Mouse (Mus musculus): ENCODE data around the gene Tmem44. TPM values are rescaled to one million over a fixed set of nuclear protein-coding genes. Genes with fewer than 3 reads are reported as not detected.
A peak's percentile ranks its signal among the peaks of the same experiment; 100 is the strongest.
"Not testable (repeated sequence)": the region's sequence is repeated elsewhere in the genome, so short reads cannot be mapped to it uniquely, and the experiment has no call there.

The Tmem44 gene
- polyA plus RNA-seq, 1 experiment, result 1.1 TPM

- H3ac ChIP-seq (ENCODE audit: control insufficient read depth, insufficient read length, low read depth), result no peak overlapping the region
- H3K79me3 ChIP-seq (ENCODE audit: low read depth), result no peaks in the 10 kb centered on the region
- H3K36me3 ChIP-seq (ENCODE audit: control insufficient read depth, insufficient read depth), result no peaks in the 10 kb centered on the region
- TF ChIP-seq CEBPB (IDR thresholded peaks at IDR 0.05; ENCODE audit: low read depth) (peak; percentile 64), MAX (IDR thresholded peaks at IDR 0.05) (no peak)
- no peak overlapping the region for H3K4me3 ChIP-seq (ENCODE audit: insufficient read depth, poor library complexity, severe bottlenecking)
- no peaks in the 10 kb centered on the region for H3K79me2 ChIP-seq (ENCODE audit: control insufficient read depth, insufficient read depth)
- no peaks in the 10 kb centered on the region for H3K27me3 ChIP-seq (ENCODE audit: control insufficient read depth, insufficient read depth, insufficient read length)
Observed at GRCm38 (mm10) chr16:30475633-30476461, 74.8 kb downstream of the Tmem44 start.

- no peak overlapping the region for H3ac ChIP-seq (ENCODE audit: control insufficient read depth, insufficient read length, low read depth)
- no peak overlapping the region for H3K4me3 ChIP-seq (ENCODE audit: insufficient read depth, poor library complexity, severe bottlenecking)
- no peaks in the 10 kb centered on the region for H3K27me3 ChIP-seq (ENCODE audit: control insufficient read depth, insufficient read depth, insufficient read length)
- H3K79me3 ChIP-seq (ENCODE audit: low read depth), result no peaks in the 10 kb centered on the region
- H3K36me3 ChIP-seq (ENCODE audit: control insufficient read depth, insufficient read depth), result no peaks in the 10 kb centered on the region
- H3K79me2 ChIP-seq (ENCODE audit: control insufficient read depth, insufficient read depth), result no peaks in the 10 kb centered on the region
- TF ChIP-seq MYOG (IDR thresholded peaks at IDR 0.05; ENCODE audit: control insufficient read depth, extremely low read depth, insufficient read length) (no peak), MYOD1 (IDR thresholded peaks at IDR 0.05; ENCODE audit: control insufficient read depth, insufficient read length, low read depth) (no peak), USF1 (IDR thresholded peaks at IDR 0.05; ENCODE audit: low read depth) (no peak), MAX (IDR thresholded peaks at IDR 0.05) (no peak), CEBPB (IDR thresholded peaks at IDR 0.05; ENCODE audit: low read depth) (no peak), CTCF (IDR thresholded peaks at IDR 0.05; ENCODE audit: control insufficient read depth, insufficient read depth, insufficient read length) (no peak), FOSL1 (IDR thresholded peaks at IDR 0.05; ENCODE audit: insufficient read depth, low read length, poor library complexity, severe bottlenecking) (no peak)
Observed at GRCm38 (mm10) chr16:30472447-30472846, 78.2 kb downstream of the Tmem44 start.

GRCm38 (mm10) chr16:30471912-30472311 lies 78.7 kb downstream of the Tmem44 start:
- no peaks in the 10 kb centered on the region for H3K79me3 ChIP-seq (ENCODE audit: low read depth)
- no peaks in the 10 kb centered on the region for H3K27me3 ChIP-seq (ENCODE audit: control insufficient read depth, insufficient read depth, insufficient read length)
- no peak overlapping the region for H3K4me3 ChIP-seq (ENCODE audit: insufficient read depth, poor library complexity, severe bottlenecking)
- H3K79me2 ChIP-seq (ENCODE audit: control insufficient read depth, insufficient read depth), result no peaks in the 10 kb centered on the region
- no peaks in the 10 kb centered on the region for H3K36me3 ChIP-seq (ENCODE audit: control insufficient read depth, insufficient read depth)
- TF ChIP-seq FOSL1 (IDR thresholded peaks at IDR 0.05; ENCODE audit: insufficient read depth, low read length, poor library complexity, severe bottlenecking), result no peak
- TF ChIP-seq CEBPB (IDR thresholded peaks at IDR 0.05; ENCODE audit: low read depth), result no peak
- no peak for TF ChIP-seq CTCF (IDR thresholded peaks at IDR 0.05; ENCODE audit: control insufficient read depth, insufficient read depth, insufficient read length)
- no peak for TF ChIP-seq MYOG (IDR thresholded peaks at IDR 0.05; ENCODE audit: control insufficient read depth, extremely low read depth, insufficient read length)
- no peak for TF ChIP-seq MAX (IDR thresholded peaks at IDR 0.05)
- TF ChIP-seq USF1 (IDR thresholded peaks at IDR 0.05; ENCODE audit: low read depth), result no peak
- no peak for TF ChIP-seq MYOD1 (IDR thresholded peaks at IDR 0.05; ENCODE audit: control insufficient read depth, insufficient read length, low read depth)
- no peak overlapping the region for H3ac ChIP-seq (ENCODE audit: control insufficient read depth, insufficient read length, low read depth)

GRCm38 (mm10) chr16:30468944-30469343 lies 81.7 kb downstream of the Tmem44 start:
- TF ChIP-seq MYOG (IDR thresholded peaks at IDR 0.05; ENCODE audit: control insufficient read depth, extremely low read depth, insufficient read length) (no peak), USF1 (IDR thresholded peaks at IDR 0.05; ENCODE audit: low read depth) (no peak), CEBPB (IDR thresholded peaks at IDR 0.05; ENCODE audit: low read depth) (no peak), CTCF (IDR thresholded peaks at IDR 0.05; ENCODE audit: control insufficient read depth, insufficient read depth, insufficient read length) (no peak), MAX (IDR thresholded peaks at IDR 0.05) (no peak), MYOD1 (IDR thresholded peaks at IDR 0.05; ENCODE audit: control insufficient read depth, insufficient read length, low read depth) (no peak), FOSL1 (IDR thresholded peaks at IDR 0.05; ENCODE audit: insufficient read depth, low read length, poor library complexity, severe bottlenecking) (no peak)
- Histone ChIP-seq H3K79me3 (ENCODE audit: low read depth) (no peaks in the 10 kb centered on the region), H3K79me2 (ENCODE audit: control insufficient read depth, insufficient read depth) (no peaks in the 10 kb centered on the region), H3ac (ENCODE audit: control insufficient read depth, insufficient read length, low read depth) (no peak overlapping the region), H3K4me3 (ENCODE audit: insufficient read depth, poor library complexity, severe bottlenecking) (no peak overlapping the region), H3K36me3 (ENCODE audit: control insufficient read depth, insufficient read depth) (no peaks in the 10 kb centered on the region), H3K27me3 (ENCODE audit: control insufficient read depth, insufficient read depth, insufficient read length) (no peaks in the 10 kb centered on the region)

GRCm38 (mm10) chr16:30465680-30466298 lies 84.9 kb downstream of the Tmem44 start:
- TF ChIP-seq FOSL1 (IDR thresholded peaks at IDR 0.05; ENCODE audit: insufficient read depth, low read length, poor library complexity, severe bottlenecking) (no peak), MYOG (IDR thresholded peaks at IDR 0.05; ENCODE audit: control insufficient read depth, extremely low read depth, insufficient read length) (no peak), CEBPB (IDR thresholded peaks at IDR 0.05; ENCODE audit: low read depth) (peak; percentile 6), CTCF (IDR thresholded peaks at IDR 0.05; ENCODE audit: control insufficient read depth, insufficient read depth, insufficient read length) (no peak)
- H3K36me3 ChIP-seq (ENCODE audit: control insufficient read depth, insufficient read depth), result no peaks in the 10 kb centered on the region
- no peak overlapping the region for H3K4me3 ChIP-seq (ENCODE audit: insufficient read depth, poor library complexity, severe bottlenecking)
- H3ac ChIP-seq (ENCODE audit: control insufficient read depth, insufficient read length, low read depth), result no peak overlapping the region
- no peaks in the 10 kb centered on the region for H3K27me3 ChIP-seq (ENCODE audit: control insufficient read depth, insufficient read depth, insufficient read length)
- H3K79me3 ChIP-seq (ENCODE audit: low read depth), result no peaks in the 10 kb centered on the region
- no peaks in the 10 kb centered on the region for H3K79me2 ChIP-seq (ENCODE audit: control insufficient read depth, insufficient read depth)

- H3K27me3 ChIP-seq (ENCODE audit: control insufficient read depth, insufficient read depth, insufficient read length); H3K36me3 ChIP-seq (ENCODE audit: control insufficient read depth, insufficient read depth); H3ac ChIP-seq (ENCODE audit: control insufficient read depth, insufficient read length, low read depth); H3K4me3 ChIP-seq (ENCODE audit: insufficient read depth, poor library complexity, severe bottlenecking); H3K79me3 ChIP-seq (ENCODE audit: low read depth); H3K79me2 ChIP-seq (ENCODE audit: control insufficient read depth, insufficient read depth): not testable (repeated sequence)
Observed at GRCm38 (mm10) chr16:30464742-30465141, 85.9 kb downstream of the Tmem44 start.

Other genes with a start within 250 kb of the Tmem44 start
- 0.20 TPM for gene Gp5, start 240.1 kb downstream of the Tmem44 start, polyA plus RNA-seq (2012; fragmentation: generic; extraction: Trizol)
- 30.5 TPM for gene Atp13a3, start 144.9 kb downstream of the Tmem44 start, polyA plus RNA-seq (2012; fragmentation: generic; extraction: Trizol)
- 28.8 TPM for gene Lsg1, start 36.8 kb upstream of the Tmem44 start, polyA plus RNA-seq (2012; fragmentation: generic; extraction: Trizol)
- gene Fam43a, start 48.9 kb upstream of the Tmem44 start, polyA plus RNA-seq (2012; fragmentation: generic; extraction: Trizol), result 0.46 TPM